Mouse (Mus musculus): ENCODE measurements around the gene Olfr1129. TPM values are rescaled to one million over a fixed set of nuclear protein-coding genes. Genes with fewer than 3 reads are reported as not detected.
"Not testable (repeated sequence)": the region's sequence is repeated elsewhere in the genome, so short reads cannot be mapped to it uniquely, and the experiment has no call there.

The Olfr1129 gene
- not detected for total RNA-seq (2021)
- long read RNA-seq, experiment 1, result 0 reads
- long read RNA-seq, experiment 2, result 0 reads

DNA sequence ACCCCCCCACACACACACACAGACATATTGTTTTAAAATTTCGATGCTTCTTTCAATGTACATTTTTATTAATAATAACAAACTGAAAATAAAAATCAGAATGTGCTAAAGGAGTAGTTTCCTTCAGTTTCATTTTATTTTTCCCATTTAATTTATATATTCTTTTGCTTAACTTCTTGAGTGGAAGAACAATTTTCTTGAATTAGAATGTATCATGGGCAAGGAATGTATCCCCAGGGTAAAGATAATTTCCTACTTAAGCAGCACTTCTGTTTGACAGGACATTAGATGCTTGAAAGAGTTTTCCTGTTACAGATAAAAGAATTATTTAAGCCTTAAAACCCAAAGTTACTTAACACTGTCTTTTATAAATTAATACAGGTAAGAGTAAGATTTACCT is at the start of gene Olfr1129:
Gene Olfr1129 (plus strand): TSS at position 301 of the 400 bp plus-strand sequence.
- DNase-seq; intact Hi-C loops (cut with DNase I): not testable (repeated sequence)

DNA sequence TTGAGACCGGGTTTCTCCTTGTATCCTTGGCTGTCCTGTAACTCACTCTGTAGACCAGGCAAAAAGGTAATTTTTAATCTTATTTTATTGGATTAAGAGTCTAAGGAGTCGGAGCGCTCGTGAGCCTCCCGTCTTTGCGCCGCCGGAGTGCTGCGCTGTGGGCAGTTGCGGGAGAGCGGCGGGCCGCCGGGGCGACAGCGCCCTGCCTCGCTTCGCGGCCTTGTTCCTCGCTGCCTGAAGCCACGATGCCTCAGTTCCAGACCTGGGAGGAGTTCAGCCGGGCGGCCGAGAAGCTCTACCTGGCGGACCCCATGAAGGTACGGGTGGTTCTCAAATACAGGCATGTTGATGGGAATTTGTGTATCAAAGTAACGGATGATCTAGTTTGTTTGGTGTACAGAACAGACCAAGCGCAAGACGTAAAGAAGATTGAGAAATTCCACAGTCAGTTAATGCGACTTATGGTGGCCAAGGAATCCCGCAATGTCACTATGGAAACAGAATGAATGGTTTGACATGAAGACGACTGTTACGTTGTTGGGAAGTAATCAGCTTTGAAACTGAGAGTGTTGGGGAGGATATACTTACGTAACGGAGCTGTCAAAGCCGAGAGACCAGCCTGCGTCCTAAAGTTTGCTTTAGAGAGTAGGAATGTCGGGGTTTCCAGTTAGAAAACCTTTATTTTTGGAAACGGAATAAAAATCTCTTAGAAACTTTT is 47.6 kb upstream of the Olfr1129 start:
- intact Hi-C loops (cut with DNase I); DNase-seq: not testable (repeated sequence)

DNA sequence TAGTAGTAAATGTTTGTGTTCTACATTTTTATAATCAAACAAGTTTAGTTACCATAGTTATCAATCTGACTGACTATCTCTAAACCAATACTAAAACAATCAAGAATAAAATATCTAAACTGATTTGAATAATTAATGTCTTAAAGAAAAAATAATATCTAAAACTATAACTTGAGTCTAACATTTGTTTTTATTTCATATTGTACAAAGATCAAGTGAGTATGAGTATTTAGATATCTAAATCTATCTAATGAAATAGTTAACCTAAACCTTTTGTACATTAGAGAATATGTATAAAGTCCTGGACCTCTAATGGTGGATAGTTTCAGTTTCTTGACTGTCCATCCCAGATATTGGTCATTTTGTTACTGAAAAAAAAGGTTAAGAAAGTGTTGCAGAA is 42.2 kb upstream of the Olfr1129 start, which contains the start of gene Olfr153:
Gene Olfr153 (plus strand): TSS at position 301 of the 400 bp plus-strand sequence.
- intact Hi-C loops (cut with DNase I), result no loop called here
- no peak for DNase-seq

DNA sequence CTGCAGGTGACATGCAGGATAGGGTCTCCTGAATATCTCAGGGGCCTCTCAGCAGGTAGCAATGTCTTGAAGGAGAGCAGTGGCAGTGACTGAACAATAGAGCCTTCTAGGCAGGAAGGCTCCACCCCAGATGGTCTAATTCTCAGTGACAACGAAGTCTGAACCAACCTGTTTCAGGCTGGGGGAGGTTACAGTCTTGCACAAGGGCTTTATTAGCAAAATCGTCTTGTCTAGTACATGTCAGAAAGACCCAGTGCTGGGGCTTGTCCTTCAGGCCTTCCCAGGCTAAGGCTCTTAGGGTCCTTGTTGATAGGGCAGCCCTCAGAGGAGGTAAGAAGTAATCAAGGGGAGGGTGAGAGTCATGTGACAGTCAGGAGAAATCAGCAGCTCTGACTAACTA is 38.9 kb upstream of the Olfr1129 start:
- intact Hi-C loops (cut with DNase I), result no loop called here
- no peak for DNase-seq

DNA sequence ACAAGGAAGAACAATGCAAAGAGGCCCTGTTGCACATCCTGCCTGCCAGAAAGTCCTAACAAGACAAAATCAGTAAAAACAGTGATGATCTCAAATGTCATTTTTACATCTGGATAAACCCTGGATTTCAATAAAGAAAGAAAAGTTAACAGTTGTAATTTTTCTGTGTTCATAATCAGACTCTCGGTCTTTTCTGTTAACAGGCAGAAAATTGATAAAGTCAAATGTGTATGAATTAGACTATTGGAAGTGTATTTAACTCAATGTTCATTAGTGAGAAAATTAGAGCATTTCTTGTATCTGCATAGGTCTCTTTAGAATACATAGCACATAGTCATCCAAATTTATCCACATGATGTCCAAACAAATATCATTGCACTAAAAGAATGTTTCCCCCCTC is 28.3 kb upstream of the Olfr1129 start, which contains the start of gene Olfr1128:
Gene Olfr1128 (minus strand): TSS at position 101 of the 400 bp plus-strand sequence.
- intact Hi-C loops (cut with DNase I), result no loop called here
- DNase-seq, result no peak

DNA sequence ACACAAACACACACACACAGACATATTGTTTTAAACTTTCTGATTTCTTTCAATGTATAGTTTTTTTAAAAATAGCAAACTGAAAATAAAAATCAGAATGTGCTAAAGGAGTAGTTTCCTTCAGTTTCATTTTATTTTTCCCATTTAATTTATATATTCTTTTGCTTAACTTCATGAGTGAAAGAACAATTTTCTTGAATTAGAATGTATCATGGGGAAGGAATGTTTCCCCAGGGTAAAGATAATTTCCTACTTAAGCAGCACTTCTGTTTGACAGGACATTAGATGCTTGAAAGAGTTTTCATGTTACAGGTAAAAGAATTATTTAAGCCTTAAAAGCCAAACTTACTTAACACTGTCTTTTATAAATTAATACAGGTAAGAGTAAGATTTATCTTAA is 32.2 kb downstream of the Olfr1129 start, which contains the start of gene Olfr1130:
Gene Olfr1130 (plus strand): TSS at position 301 of the 400 bp plus-strand sequence.
- intact Hi-C loops (cut with DNase I); DNase-seq: not testable (repeated sequence)

DNA sequence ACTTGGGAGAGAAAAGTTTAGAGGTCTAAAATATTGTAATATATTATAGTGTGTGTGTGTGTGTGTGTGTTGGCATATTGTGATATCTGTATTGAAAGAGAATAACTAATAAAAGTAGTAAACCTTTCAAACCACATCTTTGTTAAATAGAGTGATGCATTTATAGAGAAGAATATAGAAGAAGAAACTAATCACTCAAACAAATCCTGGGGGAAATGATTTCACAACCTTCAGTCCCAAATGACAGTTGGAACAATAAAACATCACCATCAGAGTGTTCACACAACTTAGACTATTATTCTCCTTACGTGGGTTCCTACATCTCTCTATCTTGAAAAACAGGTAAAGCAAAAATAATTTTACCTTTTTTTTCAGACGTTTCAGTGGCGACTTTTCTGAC is 53.1 kb downstream of the Olfr1129 start, which contains the start of gene Olfr1131:
Gene Olfr1131 (plus strand): TSS at position 301 of the 400 bp plus-strand sequence.
- no peak for DNase-seq

More for the DNA sequence above, 53.1 kb downstream of the Olfr1129 start, which contains the start of gene Olfr1131:
- intact Hi-C loops (cut with DNase I), result no loop called here

Other genes with a start within 250 kb of the Olfr1129 start
- gene Olfr1120, start 219.1 kb upstream of the Olfr1129 start, total RNA-seq (2021), result not detected
- gene Olfr1121, start 204.0 kb upstream of the Olfr1129 start, total RNA-seq (2021), result not detected
- gene Olfr1122, start 188.1 kb upstream of the Olfr1129 start, total RNA-seq (2021), result not detected
- gene Olfr1123, start 157.3 kb upstream of the Olfr1129 start, total RNA-seq (2021), result not detected
- not detected for gene Olfr1124, start 143.6 kb upstream of the Olfr1129 start, total RNA-seq (2021)
- not detected for gene Olfr1126, start 119.9 kb upstream of the Olfr1129 start, total RNA-seq (2021)
- gene Pramel7, start 76.8 kb upstream of the Olfr1129 start, total RNA-seq (2021), result not detected
- not detected for gene Pramel6, start 67.3 kb upstream of the Olfr1129 start, total RNA-seq (2021)
- gene Olfr153, start 42.1 kb upstream of the Olfr1129 start, total RNA-seq (2021), result not detected
- gene Olfr1128, start 28.4 kb upstream of the Olfr1129 start, total RNA-seq (2021), result not detected
- not detected for gene Olfr1130, start 32.3 kb downstream of the Olfr1129 start, total RNA-seq (2021)
- not detected for gene Olfr1131, start 53.2 kb downstream of the Olfr1129 start, total RNA-seq (2021)
- gene Olfr1132, start 63.6 kb downstream of the Olfr1129 start, total RNA-seq (2021), result not detected
- gene Olfr1133, start 73.5 kb downstream of the Olfr1129 start, total RNA-seq (2021), result not detected
- gene Olfr1134, start 84.6 kb downstream of the Olfr1129 start, total RNA-seq (2021), result not detected
- gene Olfr1135, start 99.8 kb downstream of the Olfr1129 start, total RNA-seq (2021), result not detected
- not detected for gene Olfr1136, start 120.0 kb downstream of the Olfr1129 start, total RNA-seq (2021)
- gene Olfr1137, start 139.3 kb downstream of the Olfr1129 start, total RNA-seq (2021), result not detected
- not detected for gene Olfr1138, start 166.1 kb downstream of the Olfr1129 start, total RNA-seq (2021)
- gene Olfr1140, start 169.8 kb downstream of the Olfr1129 start, total RNA-seq (2021), result not detected
- not detected for gene Olfr1141, start 180.1 kb downstream of the Olfr1129 start, total RNA-seq (2021)
- gene Olfr152, start 205.6 kb downstream of the Olfr1129 start, total RNA-seq (2021), result not detected
- gene Olfr1143, start 226.7 kb downstream of the Olfr1129 start, total RNA-seq (2021), result not detected
- gene Olfr1145, start 235.9 kb downstream of the Olfr1129 start, total RNA-seq (2021), result not detected

Data from heart, postnatal 14 days (tissue).